Mouse (Mus musculus): ENCODE results near the gene Jak3.
"Not testable (repeated sequence)": the region's sequence is repeated elsewhere in the genome, so short reads cannot be mapped to it uniquely, and the experiment has no call there.

The Jak3 gene

GRCm38 (mm10) chr8:71686143-71686734 lies 10.1 kb downstream of the Jak3 start:
- no peak for DNase-seq (ENCODE audit: low read depth, low spot score)

GRCm38 (mm10) chr8:71687616-71688015 lies 11.5 kb downstream of the Jak3 start:
- DNase-seq (ENCODE audit: low read depth, low spot score) = no peak

- DNase-seq (ENCODE audit: low read depth, low spot score) = no peak
Measured at GRCm38 (mm10) chr8:71689028-71689427, 12.9 kb downstream of the Jak3 start, which contains the start of gene Insl3. Gene Insl3 (plus strand): TSS chr8:71689214.

GRCm38 (mm10) chr8:71692509-71692908 lies 16.4 kb downstream of the Jak3 start:
- no peak for DNase-seq (ENCODE audit: low read depth, low spot score)

- DNase-seq (ENCODE audit: low read depth, low spot score) = no peak
Measured at GRCm38 (mm10) chr8:71693166-71694041, 17.3 kb downstream of the Jak3 start.

GRCm38 (mm10) chr8:71695456-71695855 lies 19.4 kb downstream of the Jak3 start:
- DNase-seq (ENCODE audit: low read depth, low spot score) = not testable (repeated sequence)

GRCm38 (mm10) chr8:71700493-71701269 lies 24.6 kb downstream of the Jak3 start:
- DNase-seq (ENCODE audit: low read depth, low spot score) = no peak

GRCm38 (mm10) chr8:71701414-71702086 lies 25.5 kb downstream of the Jak3 start, which contains the start of gene B3gnt3:
Gene B3gnt3 (minus strand): TSS chr8:71701789.
- no peak for DNase-seq (ENCODE audit: low read depth, low spot score)

- no peak for DNase-seq (ENCODE audit: low read depth, low spot score)
Measured at GRCm38 (mm10) chr8:71702087-71702432, 26.0 kb downstream of the Jak3 start.

GRCm38 (mm10) chr8:71702923-71703322 lies 26.8 kb downstream of the Jak3 start:
- no peak for DNase-seq (ENCODE audit: low read depth, low spot score)

GRCm38 (mm10) chr8:71703400-71703799 lies 27.3 kb downstream of the Jak3 start:
- not testable (repeated sequence) for DNase-seq (ENCODE audit: low read depth, low spot score)

- DNase-seq (ENCODE audit: low read depth, low spot score) = no peak
Measured at GRCm38 (mm10) chr8:71707874-71708273, 31.8 kb downstream of the Jak3 start.

- DNase-seq (ENCODE audit: low read depth, low spot score) = no peak
Measured at GRCm38 (mm10) chr8:71709134-71709799, 33.2 kb downstream of the Jak3 start.

GRCm38 (mm10) chr8:71709800-71710446 lies 33.8 kb downstream of the Jak3 start:
- no peak for DNase-seq (ENCODE audit: low read depth, low spot score)

GRCm38 (mm10) chr8:71711574-71711973 lies 35.5 kb downstream of the Jak3 start:
- DNase-seq (ENCODE audit: low read depth, low spot score) = no peak

GRCm38 (mm10) chr8:71715531-71715930 lies 39.4 kb downstream of the Jak3 start:
- no peak for DNase-seq (ENCODE audit: low read depth, low spot score)

GRCm38 (mm10) chr8:71716561-71717053 lies 40.5 kb downstream of the Jak3 start:
- no peak for DNase-seq (ENCODE audit: low read depth, low spot score)

GRCm38 (mm10) chr8:71717096-71717495 lies 41.0 kb downstream of the Jak3 start:
- no peak for DNase-seq (ENCODE audit: low read depth, low spot score)

- DNase-seq (ENCODE audit: low read depth, low spot score) = no peak
Measured at GRCm38 (mm10) chr8:71718252-71718651, 42.2 kb downstream of the Jak3 start.

GRCm38 (mm10) chr8:71719218-71719617 lies 43.1 kb downstream of the Jak3 start:
- DNase-seq (ENCODE audit: low read depth, low spot score) = no peak
